Mouse (Mus musculus) liver, postnatal 0 days (tissue): Measurements from ENCODE around the gene Zfp821.

ENCODE experiments used
- CTCF ChIP-seq: sonication (generic); IDR thresholded peaks from 2 replicates; pipeline ENCODE4 v1.5.1; 2016; ENCODE audit warnings: antibody characterized with exemption, low read depth
- EP300 ChIP-seq: IDR thresholded peaks from 2 replicates; pipeline ENCODE4 v1.6.1; 2016; ENCODE audit warnings: antibody characterized with exemption, low read depth, mild to moderate bottlenecking

- TF ChIP-seq EP300: no peak
- no peak for TF ChIP-seq CTCF
These were observed 12.8 kb upstream of the Zfp821 start for GRCm38 (mm10) chr8:109692443-109693145.
